Mouse (Mus musculus): Measurements from ENCODE around the gene Gm10188.

The Gm10188 gene

GRCm38 (mm10) chr1:132237585-132238159 lies 8.1 kb upstream of the Gm10188 start:
- H3K36me3 ChIP-seq (ENCODE audit: insufficient read depth, low read length): no peaks in the 10 kb centered on the region
- H3K9me3 ChIP-seq (ENCODE audit: low read length): no peaks in the 10 kb centered on the region
- H3K4me3 ChIP-seq (replicated peaks; ENCODE audit: low read length): no peak overlapping the region
- H3K4me1 ChIP-seq (replicated peaks; ENCODE audit: low read depth, low read length): peaks cover 53% of the 10 kb centered on the region
- peaks cover 6% of the 10 kb centered on the region for H3K27me3 ChIP-seq (ENCODE audit: insufficient read depth, low read length)
- TF ChIP-seq NANOG (IDR thresholded peaks at IDR 0.05; ENCODE audit: borderline replicate concordance, low read length) (no peak), CTCF (conservative IDR thresholded peaks at IDR 0.05; ENCODE audit: low read length) (peak; percentile 95), POU5F1 (IDR thresholded peaks at IDR 0.05; ENCODE audit: borderline replicate concordance, low read length) (no peak)

- no peak for TF ChIP-seq CTCF (conservative IDR thresholded peaks at IDR 0.05; ENCODE audit: low read length)
- no peak for TF ChIP-seq POU5F1 (IDR thresholded peaks at IDR 0.05; ENCODE audit: borderline replicate concordance, low read length)
- no peak for TF ChIP-seq NANOG (IDR thresholded peaks at IDR 0.05; ENCODE audit: borderline replicate concordance, low read length)
- peaks cover 67% of the 10 kb centered on the region for H3K4me1 ChIP-seq (replicated peaks; ENCODE audit: low read depth, low read length)
- H3K4me3 ChIP-seq (replicated peaks; ENCODE audit: low read length): no peak overlapping the region
- H3K27me3 ChIP-seq (ENCODE audit: insufficient read depth, low read length): peaks cover 6% of the 10 kb centered on the region; the same call in 1 of the 2 replicates
- no peaks in the 10 kb centered on the region for H3K9me3 ChIP-seq (ENCODE audit: low read length)
- no peaks in the 10 kb centered on the region for H3K36me3 ChIP-seq (ENCODE audit: insufficient read depth, low read length)
Measured at GRCm38 (mm10) chr1:132234757-132235273, 5.2 kb upstream of the Gm10188 start.

GRCm38 (mm10) chr1:132233566-132233965 lies 4.0 kb upstream of the Gm10188 start:
- no peaks in the 10 kb centered on the region for H3K36me3 ChIP-seq (ENCODE audit: insufficient read depth, low read length)
- H3K27me3 ChIP-seq (ENCODE audit: insufficient read depth, low read length): peaks cover 9% of the 10 kb centered on the region; the same call in 1 of the 2 replicates
- H3K4me1 ChIP-seq (replicated peaks; ENCODE audit: low read depth, low read length): peaks cover 62% of the 10 kb centered on the region
- TF ChIP-seq CTCF (conservative IDR thresholded peaks at IDR 0.05; ENCODE audit: low read length): peak; percentile 30
- TF ChIP-seq POU5F1 (IDR thresholded peaks at IDR 0.05; ENCODE audit: borderline replicate concordance, low read length): no peak
- no peak for TF ChIP-seq NANOG (IDR thresholded peaks at IDR 0.05; ENCODE audit: borderline replicate concordance, low read length)
- H3K4me3 ChIP-seq (replicated peaks; ENCODE audit: low read length): no peak overlapping the region
- H3K9me3 ChIP-seq (ENCODE audit: low read length): no peaks in the 10 kb centered on the region

GRCm38 (mm10) chr1:132231470-132232274 lies 2.1 kb upstream of the Gm10188 start:
- Histone ChIP-seq H3K36me3 (ENCODE audit: insufficient read depth, low read length) (no peaks in the 10 kb centered on the region), H3K4me3 (replicated peaks; ENCODE audit: low read length) (no peak overlapping the region), H3K27me3 (ENCODE audit: insufficient read depth, low read length) (peaks cover 9% of the 10 kb centered on the region; the same call in 1 of the 2 replicates), H3K4me1 (replicated peaks; ENCODE audit: low read depth, low read length) (peaks cover 46% of the 10 kb centered on the region), H3K9me3 (ENCODE audit: low read length) (no peaks in the 10 kb centered on the region)
- TF ChIP-seq CTCF (conservative IDR thresholded peaks at IDR 0.05; ENCODE audit: low read length) (no peak), POU5F1 (IDR thresholded peaks at IDR 0.05; ENCODE audit: borderline replicate concordance, low read length) (no peak), NANOG (IDR thresholded peaks at IDR 0.05; ENCODE audit: borderline replicate concordance, low read length) (no peak)

GRCm38 (mm10) chr1:132226297-132227080 lies 3.1 kb downstream of the Gm10188 start:
- no peak for TF ChIP-seq NANOG (IDR thresholded peaks at IDR 0.05; ENCODE audit: borderline replicate concordance, low read length)
- no peak for TF ChIP-seq POU5F1 (IDR thresholded peaks at IDR 0.05; ENCODE audit: borderline replicate concordance, low read length)
- no peak for TF ChIP-seq CTCF (conservative IDR thresholded peaks at IDR 0.05; ENCODE audit: low read length)
- H3K4me1 ChIP-seq (replicated peaks; ENCODE audit: low read depth, low read length): peaks cover 23% of the 10 kb centered on the region
- peaks cover 5% of the 10 kb centered on the region; the same call in 1 of the 2 replicates for H3K27me3 ChIP-seq (ENCODE audit: insufficient read depth, low read length)
- no peaks in the 10 kb centered on the region for H3K9me3 ChIP-seq (ENCODE audit: low read length)
- H3K36me3 ChIP-seq (ENCODE audit: insufficient read depth, low read length): no peaks in the 10 kb centered on the region
- no peak overlapping the region for H3K4me3 ChIP-seq (replicated peaks; ENCODE audit: low read length)

GRCm38 (mm10) chr1:132222166-132222565 lies 7.4 kb downstream of the Gm10188 start:
- Histone ChIP-seq H3K4me3 (replicated peaks; ENCODE audit: low read length) (no peak overlapping the region), H3K9me3 (ENCODE audit: low read length) (peaks cover 5% of the 10 kb centered on the region; the same call in 1 of the 2 replicates), H3K4me1 (replicated peaks; ENCODE audit: low read depth, low read length) (peaks cover 23% of the 10 kb centered on the region), H3K27me3 (ENCODE audit: insufficient read depth, low read length) (peaks cover 6% of the 10 kb centered on the region; the same call in 1 of the 2 replicates), H3K36me3 (ENCODE audit: insufficient read depth, low read length) (no peaks in the 10 kb centered on the region)
- no peak for TF ChIP-seq CTCF (conservative IDR thresholded peaks at IDR 0.05; ENCODE audit: low read length)
- peak; percentile 100 for TF ChIP-seq POU5F1 (IDR thresholded peaks at IDR 0.05; ENCODE audit: borderline replicate concordance, low read length)
- no peak for TF ChIP-seq NANOG (IDR thresholded peaks at IDR 0.05; ENCODE audit: borderline replicate concordance, low read length)

- Histone ChIP-seq H3K4me3 (replicated peaks; ENCODE audit: low read length) (no peak overlapping the region), H3K36me3 (ENCODE audit: insufficient read depth, low read length) (no peaks in the 10 kb centered on the region), H3K9me3 (ENCODE audit: low read length) (peaks cover 5% of the 10 kb centered on the region; the same call in 1 of the 2 replicates), H3K4me1 (replicated peaks; ENCODE audit: low read depth, low read length) (peaks cover 23% of the 10 kb centered on the region), H3K27me3 (ENCODE audit: insufficient read depth, low read length) (peaks cover 6% of the 10 kb centered on the region; the same call in 1 of the 2 replicates)
- TF ChIP-seq CTCF (conservative IDR thresholded peaks at IDR 0.05; ENCODE audit: low read length): no peak
Measured at GRCm38 (mm10) chr1:132221627-132222026, 7.9 kb downstream of the Gm10188 start.

- Histone ChIP-seq H3K27me3 (ENCODE audit: insufficient read depth, low read length) (peaks cover 24% of the 10 kb centered on the region), H3K9me3 (ENCODE audit: low read length) (peaks cover 5% of the 10 kb centered on the region; the same call in 1 of the 2 replicates), H3K4me3 (replicated peaks; ENCODE audit: low read length) (no peak overlapping the region), H3K4me1 (replicated peaks; ENCODE audit: low read depth, low read length) (peaks cover 30% of the 10 kb centered on the region), H3K36me3 (ENCODE audit: insufficient read depth, low read length) (no peaks in the 10 kb centered on the region)
- TF ChIP-seq POU5F1 (IDR thresholded peaks at IDR 0.05; ENCODE audit: borderline replicate concordance, low read length): no peak
- no peak for TF ChIP-seq CTCF (conservative IDR thresholded peaks at IDR 0.05; ENCODE audit: low read length)
- no peak for TF ChIP-seq NANOG (IDR thresholded peaks at IDR 0.05; ENCODE audit: borderline replicate concordance, low read length)
Measured at GRCm38 (mm10) chr1:132216276-132216675, 13.3 kb downstream of the Gm10188 start.

Data from E14TG2a.4 (cell line).